Mouse (Mus musculus) C2C12 (cell line): ENCODE results near the gene Cenpo. TPM values are rescaled to one million over a fixed set of nuclear protein-coding genes. Genes with fewer than 3 reads are reported as not detected.

Experiments used
- H3K27me3 ChIP-seq: one replicate; pipeline ENCODE4 v1.6.1; 2011; ENCODE audit not compliant: control insufficient read depth, insufficient read depth, insufficient read length
- H3K36me3 ChIP-seq: one replicate; pipeline ENCODE4 v1.6.1; 2011; ENCODE audit not compliant: control insufficient read depth, insufficient read depth
- H3K4me3 ChIP-seq: one replicate; pipeline ENCODE4 v1.5.1; 2011; ENCODE audit warnings: mild to moderate bottlenecking, control low read depth; ENCODE audit not compliant: poor library complexity, insufficient read depth, severe bottlenecking
- H3K79me2 ChIP-seq: one replicate; pipeline ENCODE4 v1.6.1; 2011; ENCODE audit not compliant: control insufficient read depth, insufficient read depth
- H3K79me3 ChIP-seq: one replicate; pipeline ENCODE4 v1.6.1; 2011; ENCODE audit warnings: low read depth, control low read depth
- H3ac ChIP-seq: one replicate; pipeline ENCODE3; 2011; ENCODE audit warnings: low read depth; ENCODE audit not compliant: control insufficient read depth, insufficient read length
- CEBPB ChIP-seq: IDR thresholded peaks from one replicate; pipeline ENCODE4 v1.6.1; 2011; ENCODE audit warnings: low read depth, mild to moderate bottlenecking, control low read depth, moderate library complexity
- CTCF ChIP-seq: IDR thresholded peaks from one replicate; pipeline ENCODE4 v1.5.1; 2011; ENCODE audit not compliant: control insufficient read depth, insufficient read depth, insufficient read length
- FOSL1 ChIP-seq: IDR thresholded peaks from one replicate; pipeline ENCODE4 v1.8.0; 2011; ENCODE audit warnings: mild to moderate bottlenecking, low read length; ENCODE audit not compliant: poor library complexity, insufficient read depth, severe bottlenecking
- MAX ChIP-seq: IDR thresholded peaks from one replicate; pipeline ENCODE4 v1.6.1; 2011; ENCODE audit warnings: mild to moderate bottlenecking, control low read depth
- MYOD1 ChIP-seq: IDR thresholded peaks from one replicate; pipeline ENCODE4 v1.6.1; 2011; ENCODE audit warnings: low read depth; ENCODE audit not compliant: control insufficient read depth, insufficient read length
- MYOG ChIP-seq: IDR thresholded peaks from one replicate; pipeline ENCODE4 v1.6.1; 2011; ENCODE audit not compliant: control insufficient read depth, insufficient read length; ENCODE audit errors: extremely low read depth
- USF1 ChIP-seq: IDR thresholded peaks from one replicate; pipeline ENCODE4 v1.6.1; 2011; ENCODE audit warnings: low read depth, mild to moderate bottlenecking, control low read depth, moderate library complexity
- polyA plus RNA-seq: library from polyadenylated mRNA; unstranded; fragments of >200 nt; fragmentation: generic; extraction: Trizol; gene quantifications from one replicate; pipeline ENCODE4 v1.2.1, GENCODE M21; 2012; ENCODE audit warnings: missing spikeins

The Cenpo gene
- polyA plus RNA-seq, 1 experiment, result 11.8 TPM

GRCm38 (mm10) chr12:4150936-4151335 is 83.2 kb downstream of the Cenpo start:
- TF ChIP-seq CTCF (no peak), MAX (no peak), MYOG (no peak), USF1 (no peak), FOSL1 (no peak), MYOD1 (no peak), CEBPB (no peak)
- Histone ChIP-seq H3K36me3 (no peaks in the 10 kb centered on the region), H3K27me3 (no peaks in the 10 kb centered on the region), H3K4me3 (no peak overlapping the region), H3K79me3 (no peaks in the 10 kb centered on the region), H3ac (no peak overlapping the region), H3K79me2 (no peaks in the 10 kb centered on the region)

Other genes starting within 250 kb of the Cenpo start
- 0.09 TPM for gene Efr3b, start 195.4 kb downstream of the Cenpo start, polyA plus RNA-seq
- gene Dnajc27, start 151.7 kb downstream of the Cenpo start, polyA plus RNA-seq, result 4.0 TPM
- 2.1 TPM for gene Adcy3, start 101.2 kb downstream of the Cenpo start, polyA plus RNA-seq
- gene Ptrhd1, start 267 bp downstream of the Cenpo start, polyA plus RNA-seq, result 4.1 TPM
- gene Ncoa1, start 242.9 kb upstream of the Cenpo start, polyA plus RNA-seq, result 3.4 TPM